Mouse (Mus musculus): ENCODE data around the gene 1810010D01Rik.

GRCm38 (mm10) chr7:145231659-145232058, 23.7 kb upstream of the 1810010D01Rik start:
- TF ChIP-seq CTCF (IDR thresholded peaks at IDR 0.05; ENCODE audit: low read depth, low read length) (no peak), POLR2A (IDR thresholded peaks at IDR 0.05; ENCODE audit: borderline replicate concordance, low read depth, low read length) (no peak)

Measured in bone marrow macrophage, adult 2 months (primary cell).